Mouse (Mus musculus) left cerebral cortex, adult 8-10 months (tissue): ENCODE data around the gene Tut4. TPM values are rescaled to one million over a fixed set of nuclear protein-coding genes. Genes with fewer than 3 reads are reported as not detected.
A peak's percentile ranks its signal among the peaks of the same experiment; 100 is the strongest.

Experiments used
- DNase-seq, 2 experiments: peaks; one replicate each; pipeline ENCODE4 v3.0.0; 2022; ENCODE audit warnings: low spot score in 2 of 2
- total RNA-seq, 4 experiments: library from RNA; stranded (reverse); gene quantifications; 2 replicates each; pipeline ENCODE4 v1.2.4; 2022

Tut4 gene
- total RNA-seq, 4 experiments from 2014 or later = 34.0 to 51.2 (median 38.2) TPM

DNA sequence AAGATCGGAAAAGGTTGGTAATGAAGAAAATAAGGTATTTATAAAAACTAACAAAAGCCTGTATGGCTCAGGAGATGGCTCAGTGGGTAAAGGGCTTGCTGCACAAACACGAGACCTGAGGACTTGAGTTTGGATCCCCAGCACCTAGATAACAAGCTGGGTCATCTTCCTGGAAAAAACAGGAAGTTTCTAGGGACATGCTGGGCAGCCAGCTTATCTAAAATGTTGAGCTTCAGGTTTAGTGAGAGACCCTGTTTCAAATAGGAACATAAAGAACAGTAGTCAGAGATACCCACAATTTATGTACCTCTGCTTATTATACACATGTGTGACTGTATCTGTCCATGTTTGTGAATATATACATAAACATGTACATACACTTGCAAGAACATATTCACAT is 43.8 kb downstream of the Tut4 start:
- no peak for DNase-seq

DNA sequence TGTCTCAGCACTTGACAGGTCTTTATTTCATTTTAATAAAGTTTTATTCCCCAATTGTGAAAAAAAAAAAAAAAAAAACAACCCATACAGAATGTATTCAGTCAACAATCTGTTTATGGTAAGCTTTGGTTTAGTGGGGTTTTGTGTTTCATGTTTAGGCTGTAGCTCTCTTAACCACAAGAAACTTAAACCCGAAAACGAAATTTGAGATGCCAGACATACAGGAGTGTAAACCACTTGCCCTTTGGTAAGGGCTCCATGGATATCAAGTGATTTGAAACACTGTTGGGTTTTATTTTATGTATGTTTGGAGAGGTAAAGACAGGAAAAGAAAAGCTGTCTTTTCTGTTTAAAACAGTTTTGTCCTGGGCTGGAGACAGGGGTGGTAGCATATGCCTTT is 80.5 kb downstream of the Tut4 start:
- DNase-seq = no peak

DNA sequence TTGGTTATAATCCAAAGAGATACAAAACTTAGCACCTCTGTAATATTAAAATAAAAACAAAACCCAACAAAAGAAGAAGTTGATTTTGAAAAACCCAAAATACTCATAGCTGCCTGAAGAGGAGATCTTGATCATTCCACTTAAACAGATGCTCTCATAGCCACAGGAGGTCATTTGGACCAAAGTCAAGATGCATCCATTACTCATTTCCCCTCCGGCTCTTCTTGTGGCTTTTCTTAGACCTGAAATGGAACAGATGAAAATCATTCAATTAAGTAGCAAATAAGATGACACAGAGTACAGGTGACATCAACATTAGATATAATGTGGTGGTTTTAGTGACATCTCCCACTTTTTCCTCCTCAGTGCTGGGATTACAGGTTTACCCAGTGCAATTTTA is 105.8 kb downstream of the Tut4 start:
- no peak for DNase-seq

DNA sequence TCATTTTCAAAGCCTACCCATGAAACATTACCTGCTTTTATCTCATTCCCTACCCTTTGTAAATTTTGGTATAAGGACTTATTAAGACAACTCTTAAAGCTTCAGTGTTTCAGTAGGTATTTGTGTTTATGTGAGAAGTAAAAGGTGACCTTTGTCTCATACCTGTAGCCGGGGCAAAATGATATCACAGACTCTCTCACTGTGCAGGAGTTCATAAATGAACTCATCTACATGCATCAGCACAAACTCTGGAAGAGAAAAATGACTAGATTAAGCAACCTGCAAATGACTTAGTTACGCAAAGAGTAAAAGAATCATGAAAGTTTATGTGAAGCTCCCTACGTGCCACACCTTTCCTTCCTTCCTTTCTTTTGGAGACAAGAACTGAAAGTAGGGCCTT is 113.4 kb downstream of the Tut4 start:
- no peak for DNase-seq

DNA sequence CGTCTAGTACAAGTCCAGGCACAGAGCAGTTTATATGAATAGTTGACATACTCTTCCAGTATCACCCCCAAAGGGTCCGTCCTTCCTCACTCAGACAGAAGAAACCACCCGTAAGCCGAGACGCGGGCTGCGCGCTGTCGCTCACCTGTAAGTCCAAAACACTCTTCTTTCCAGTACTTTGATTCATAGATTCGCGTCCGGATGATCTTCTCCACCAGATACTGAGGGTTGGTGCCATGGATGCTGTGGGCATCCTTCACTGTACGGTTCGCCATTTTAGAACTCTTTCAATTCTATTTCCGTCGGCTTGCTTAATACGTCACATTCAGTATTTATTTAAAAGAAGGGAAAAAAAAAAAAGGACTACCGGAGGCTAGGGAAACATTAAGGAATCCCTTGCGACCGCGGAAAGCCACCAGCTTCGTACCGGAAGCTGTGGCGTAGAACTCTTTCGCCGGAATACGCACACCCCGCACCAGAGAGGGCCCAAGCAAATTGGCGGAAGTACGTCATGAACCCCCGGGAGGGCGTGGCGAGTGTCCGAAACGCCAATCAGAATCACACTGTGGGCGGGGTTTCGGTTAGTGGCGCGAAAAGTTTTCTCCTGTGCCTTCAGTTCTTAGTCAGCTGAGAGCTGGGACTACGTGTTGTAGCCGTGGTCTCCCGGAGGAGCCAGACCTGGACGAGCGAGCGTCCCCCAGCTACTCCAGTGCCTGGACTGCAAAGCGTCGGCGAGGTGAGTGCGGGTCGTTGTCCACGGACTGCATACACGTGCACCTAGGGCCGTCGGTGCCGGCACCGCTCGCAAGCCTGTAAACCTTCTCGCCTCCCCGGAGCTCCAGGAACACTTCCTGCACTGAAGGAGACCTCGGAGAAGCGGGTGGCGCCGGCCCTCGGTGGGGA is 119.9 kb downstream of the Tut4 start, which contains the start of the genes Prpf38a and Orc1:
Prpf38a (minus strand) TSS at position 497 of the 903 bp plus-strand sequence.
Orc1 (plus strand) TSS at position 584 of the 903 bp plus-strand sequence.
- peak; percentile 95 to 96 for DNase-seq

DNA sequence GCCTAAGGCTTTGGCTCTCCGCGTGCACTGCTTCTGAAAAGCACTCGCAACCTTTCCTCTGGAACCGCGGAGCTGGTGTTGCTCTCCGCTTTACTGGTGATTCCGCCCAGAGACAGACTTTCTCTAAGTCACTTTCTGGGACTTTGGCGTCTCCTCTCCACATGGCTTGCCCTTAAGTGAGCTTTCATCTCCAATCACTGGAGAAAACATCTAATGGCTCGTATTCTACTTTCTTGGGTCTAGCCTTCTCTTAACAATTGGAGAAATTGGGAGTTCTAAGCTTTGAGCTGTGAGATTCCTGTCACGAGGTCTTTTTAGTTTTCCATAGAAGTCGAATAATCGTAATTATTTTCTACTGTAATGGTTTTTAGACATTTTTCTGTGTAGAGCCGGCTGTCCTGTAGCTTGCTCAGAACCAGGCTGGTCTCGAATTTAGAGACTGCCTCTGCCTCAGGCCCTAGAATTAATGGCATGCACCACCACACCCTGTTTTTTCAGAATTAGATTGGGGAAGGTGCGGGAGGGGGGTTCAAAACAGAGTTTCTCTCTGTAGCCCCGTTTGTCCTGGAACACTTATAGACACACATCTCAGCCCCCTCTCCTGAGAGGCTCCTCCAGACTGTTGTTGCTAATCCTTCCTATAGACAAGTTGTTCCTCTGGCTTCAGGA is 120.7 kb downstream of the Tut4 start:
- DNase-seq = no peak

DNA sequence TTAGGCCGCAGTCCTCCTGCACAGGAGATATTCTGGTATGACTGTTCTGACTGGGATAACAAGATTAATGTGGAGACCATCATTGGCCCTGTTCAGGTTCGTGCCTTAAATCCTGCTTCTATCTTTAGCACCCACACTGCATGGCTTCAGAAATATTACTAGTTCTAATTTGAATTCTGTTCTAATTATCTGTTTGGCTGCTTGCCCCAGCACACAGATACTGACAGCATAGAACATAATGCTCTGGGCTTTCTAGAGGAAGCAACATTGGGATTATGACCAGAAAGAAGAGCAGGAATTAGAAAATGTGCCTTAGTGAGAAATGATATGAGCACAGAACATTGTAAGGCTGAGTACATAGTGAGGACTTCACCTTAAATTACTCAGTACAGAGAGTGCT is 134.2 kb downstream of the Tut4 start:
- DNase-seq = no peak

DNA sequence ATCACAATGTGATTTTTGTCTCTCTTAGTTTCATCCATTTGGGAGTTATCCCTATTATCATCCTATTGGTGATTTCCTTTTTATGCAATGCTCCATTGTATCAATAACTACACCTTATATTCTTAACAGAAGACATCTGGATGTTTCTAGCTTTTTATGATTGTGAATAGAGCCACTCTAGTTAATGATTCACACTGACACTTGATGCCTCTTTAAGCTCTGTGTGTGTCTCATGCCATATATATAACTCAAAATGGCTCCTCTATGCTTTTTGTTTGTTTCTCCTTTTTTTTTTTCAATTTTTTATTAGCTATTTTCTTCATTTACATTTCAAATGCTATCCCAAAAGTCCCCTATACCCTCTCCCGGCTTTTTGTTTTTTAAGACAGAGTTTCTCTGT is 136.6 kb downstream of the Tut4 start:
- DNase-seq = no peak

DNA sequence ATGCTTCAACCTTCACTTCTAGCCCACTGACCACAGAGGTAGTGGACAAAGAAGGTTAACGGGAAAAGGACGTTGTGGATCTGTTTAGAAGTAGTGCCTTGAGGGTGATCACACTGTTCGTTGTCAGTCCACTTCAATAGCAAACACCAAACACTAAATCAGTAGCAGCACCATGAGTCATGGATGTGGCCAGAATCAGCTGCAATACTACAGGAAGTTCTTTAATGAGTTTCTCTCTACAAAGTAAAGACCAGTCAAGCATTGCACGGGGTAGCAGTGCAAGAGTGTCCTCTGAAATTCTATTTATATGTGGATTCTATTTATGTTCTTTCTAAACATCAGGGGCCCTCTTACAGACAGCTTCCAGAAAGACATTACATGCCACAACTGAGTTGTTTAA is 139.1 kb downstream of the Tut4 start:
- no peak for DNase-seq

DNA sequence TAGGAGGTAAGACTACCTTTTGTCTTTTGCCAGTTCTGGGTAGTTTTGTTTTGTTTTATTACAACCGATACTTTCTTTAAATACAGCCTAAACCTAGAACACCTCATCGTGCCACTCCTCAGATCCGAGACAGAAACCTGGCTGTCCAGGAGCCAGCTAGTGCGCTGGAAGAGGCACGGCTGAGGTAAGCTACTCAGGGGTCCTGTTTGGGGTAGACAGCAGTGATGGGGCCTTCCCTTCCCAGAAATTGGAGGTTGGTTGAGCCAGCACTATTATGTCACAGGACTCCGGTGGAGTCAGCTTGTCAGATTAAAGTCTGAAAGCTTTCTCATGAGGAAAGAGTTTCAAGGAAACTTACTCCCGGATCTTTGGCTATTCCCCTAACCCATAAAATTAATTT is 142.6 kb downstream of the Tut4 start:
- no peak for DNase-seq

DNA sequence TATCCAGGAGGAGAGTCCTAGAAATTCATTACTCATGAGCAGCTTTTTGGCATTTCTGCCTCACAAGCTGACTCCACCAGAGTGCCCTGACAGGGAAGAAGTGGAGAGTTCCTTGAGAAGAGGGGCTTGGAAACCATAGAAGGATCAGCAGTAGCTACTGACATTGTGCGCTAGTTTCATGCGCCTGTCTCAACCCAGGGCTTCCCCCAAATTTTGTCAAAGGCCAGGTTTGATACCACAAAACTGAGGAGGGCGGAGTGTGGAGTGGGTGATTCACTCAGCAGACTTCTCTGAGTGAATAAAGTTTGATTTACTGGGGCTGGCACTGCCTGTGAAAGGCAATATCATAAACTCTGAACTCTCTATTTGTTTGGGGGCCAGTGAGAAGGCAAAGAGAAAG is 149.4 kb downstream of the Tut4 start:
- DNase-seq = no peak

Other genes with a start within 250 kb of the Tut4 start
- gene Zyg11a, start 241.4 kb upstream of the Tut4 start, total RNA-seq = not detected
- gene Zyg11b, start 158.3 kb upstream of the Tut4 start, total RNA-seq = 100 to 1,000 TPM in 2 of 4 experiments, 10 to 100 TPM in 2; 84.5 to 105 (median 95.2) TPM
- gene Coa7, start 131.3 kb upstream of the Tut4 start, total RNA-seq = 10 to 100 TPM; 25.7 to 32.0 (median 29.2) TPM
- gene Shisal2a, start 76.1 kb upstream of the Tut4 start, total RNA-seq = not detected
- 1 to 10 TPM; 3.7 to 5.1 (median 4.5) TPM for gene Gpx7, start 52.5 kb upstream of the Tut4 start, total RNA-seq
- 10 to 100 TPM; 26.3 to 31.4 (median 27.2) TPM for gene Prpf38a, start 119.9 kb downstream of the Tut4 start, total RNA-seq
- gene Orc1, start 120.0 kb downstream of the Tut4 start, total RNA-seq = under 1 TPM in 2 of 4 experiments, not detected in 2; 0.11 TPM
- gene Cc2d1b, start 160.5 kb downstream of the Tut4 start, total RNA-seq = 10 to 100 TPM; 32.5 to 46.2 (median 38.3) TPM